Mouse (Mus musculus): Measurements from ENCODE around the gene Mars.

Gene Mars

GRCm38 (mm10) chr10:127287271-127287935 is 24.2 kb downstream of the Mars start:
- in situ Hi-C loops (cut with MboI, MseI) = no loop called here

DNA sequence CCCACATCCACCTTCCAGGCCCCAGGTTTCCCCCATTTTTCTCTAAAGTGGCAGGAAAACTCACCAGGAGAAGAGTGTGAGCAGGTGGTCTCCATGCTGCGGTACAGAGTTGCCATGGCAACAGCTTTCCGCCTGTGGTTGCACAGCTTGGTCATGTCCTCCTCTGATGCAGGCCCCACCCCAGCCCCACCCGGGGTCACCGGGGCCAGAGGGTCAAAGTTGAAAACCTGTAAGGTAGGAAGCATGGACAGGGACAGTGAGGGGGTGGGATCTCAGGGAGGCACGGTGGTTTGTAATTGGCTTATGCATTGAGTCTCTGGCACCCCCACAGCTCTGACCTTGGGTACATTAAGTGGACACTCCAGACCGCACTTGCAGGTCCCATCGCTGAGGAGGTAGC is 24.9 kb downstream of the Mars start:
- in situ Hi-C loops (cut with MboI, MseI) = no loop called here

DNA sequence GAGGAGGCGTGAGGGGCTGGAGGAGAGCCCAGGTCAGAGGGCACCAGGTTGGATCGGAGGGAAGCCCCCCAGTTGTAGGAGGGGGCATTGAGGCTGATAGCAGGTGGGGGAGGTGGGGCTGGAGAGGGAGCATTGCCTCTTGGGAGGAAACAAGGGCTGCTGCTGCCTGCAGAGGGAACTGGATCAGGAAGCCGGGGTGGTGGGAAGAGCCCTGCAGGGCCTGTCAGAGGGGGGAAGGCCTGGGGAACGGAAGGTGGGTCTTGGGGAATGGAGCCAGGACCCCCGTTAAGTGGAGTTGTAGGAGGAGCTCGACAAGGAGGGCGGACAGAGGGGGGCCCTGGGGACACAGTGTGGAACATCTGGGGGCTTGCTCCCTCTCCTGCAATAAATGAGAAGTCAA is 25.4 kb downstream of the Mars start:
- in situ Hi-C loops (cut with MboI, MseI) = no loop called here

GRCm38 (mm10) chr10:127285644-127286043 is 25.9 kb downstream of the Mars start:
- in situ Hi-C loops (cut with MboI, MseI) = no loop called here

GRCm38 (mm10) chr10:127284724-127285500 is 26.7 kb downstream of the Mars start:
- in situ Hi-C loops (cut with MboI, MseI) = no loop called here

DNA sequence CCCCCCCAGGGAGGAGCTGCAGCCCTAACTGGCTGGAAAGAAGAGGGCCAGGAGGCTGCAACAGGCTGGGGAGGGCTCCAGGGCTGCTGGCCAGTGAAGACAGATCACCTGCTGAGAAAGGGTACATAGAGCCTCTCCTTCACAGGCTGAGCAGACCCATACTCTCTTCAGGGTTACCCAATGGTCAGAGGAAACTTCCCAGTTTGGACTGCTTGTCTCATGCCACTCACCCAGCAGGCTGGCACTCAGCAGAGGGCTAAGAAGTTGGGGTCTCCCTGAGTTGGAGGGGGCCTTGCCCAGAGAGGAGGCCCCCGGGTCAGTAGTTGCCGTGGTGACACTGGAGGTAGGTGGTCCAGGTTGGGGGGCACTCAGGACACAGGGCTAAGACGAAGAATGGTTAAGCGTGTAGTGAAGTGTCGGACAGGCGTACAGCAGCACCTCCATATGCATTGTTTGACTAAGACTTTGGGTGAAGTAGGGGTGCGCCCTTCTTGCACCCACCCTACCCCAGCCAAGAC is 27.4 kb downstream of the Mars start:
- in situ Hi-C loops (cut with MboI, MseI) = no loop called here

- in situ Hi-C loops (cut with MboI, MseI) = no loop called here
These were observed 28.9 kb downstream of the Mars start for GRCm38 (mm10) chr10:127282620-127283215.

DNA sequence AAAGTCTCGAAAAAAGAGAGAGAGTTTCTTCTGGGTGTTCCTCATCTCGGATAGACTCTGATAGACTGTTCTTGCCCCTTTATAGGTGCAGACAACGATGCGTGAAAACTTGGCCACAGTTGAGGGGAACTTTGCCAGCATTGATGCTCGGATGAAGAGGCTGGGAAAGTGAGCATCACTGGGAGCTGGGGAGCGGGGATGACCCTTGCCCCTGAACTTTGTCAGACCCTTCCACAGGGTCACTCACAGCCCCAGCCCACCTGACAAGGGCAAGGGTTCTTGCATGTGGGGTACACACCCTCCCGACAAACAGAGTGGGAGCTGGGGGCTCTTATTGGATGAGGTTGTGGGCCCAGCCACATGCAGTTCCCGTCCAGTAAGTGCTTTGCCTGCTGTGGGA is 30.3 kb downstream of the Mars start:
- in situ Hi-C loops (cut with MboI, MseI) = no loop called here

DNA sequence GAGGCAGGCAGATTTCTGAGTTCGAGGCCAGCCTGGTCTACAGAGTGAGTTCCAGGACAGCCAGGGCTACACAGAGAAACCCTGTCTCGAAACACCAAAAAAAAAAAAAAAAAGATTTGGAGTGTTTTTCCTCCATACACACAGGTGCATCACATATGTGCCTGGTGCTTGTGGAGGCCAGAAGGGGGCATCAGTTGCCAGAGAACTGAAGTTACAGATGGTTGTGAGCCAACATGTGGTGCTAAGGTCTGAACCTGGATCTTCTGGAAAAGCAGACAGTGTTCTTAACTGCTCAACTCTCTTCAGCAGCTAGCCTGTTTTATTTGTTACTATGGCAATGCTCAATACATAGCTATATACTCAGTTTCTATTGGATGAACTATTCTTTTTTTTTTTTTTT is 31.9 kb downstream of the Mars start:
- in situ Hi-C loops (cut with MboI, MseI) = no loop called here

DNA sequence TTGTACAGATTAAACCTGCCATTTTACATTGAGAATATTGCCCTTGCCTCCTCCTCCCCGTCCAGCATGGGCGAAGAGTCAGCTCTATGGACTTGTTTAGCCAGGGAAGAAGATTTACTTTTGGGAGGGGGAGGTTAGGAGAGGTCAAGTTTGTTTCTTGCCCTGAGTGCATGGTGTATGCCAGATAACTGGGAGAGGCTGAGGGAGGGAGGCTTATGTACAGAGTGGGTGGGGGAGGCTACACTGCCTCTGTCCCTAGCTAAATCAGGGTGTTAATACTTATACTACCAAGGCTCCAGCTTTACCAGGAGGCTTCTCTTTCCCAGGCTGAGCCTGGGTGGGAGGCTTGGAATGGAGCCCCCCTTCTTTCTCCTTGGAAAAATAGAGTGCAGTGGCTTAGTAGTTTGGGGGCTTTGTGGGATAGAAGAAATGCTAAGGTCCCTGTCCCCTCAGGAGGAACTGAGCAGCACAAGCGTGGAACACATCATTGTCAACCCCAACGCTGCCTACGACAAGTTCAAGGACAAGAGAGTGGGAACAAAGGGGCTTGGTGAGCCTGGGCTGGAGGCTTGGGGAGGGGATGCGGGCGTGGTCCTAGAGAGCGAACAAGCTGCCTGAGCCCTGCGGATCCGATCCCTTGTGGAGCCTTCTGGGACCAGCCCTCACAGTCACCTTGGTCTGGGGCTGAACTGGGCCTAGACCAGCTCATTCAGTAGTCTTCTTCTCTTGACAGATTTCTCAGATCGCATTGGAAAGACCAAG is 37.1 kb downstream of the Mars start:
- in situ Hi-C loops (cut with MboI, MseI) = no loop called here

DNA sequence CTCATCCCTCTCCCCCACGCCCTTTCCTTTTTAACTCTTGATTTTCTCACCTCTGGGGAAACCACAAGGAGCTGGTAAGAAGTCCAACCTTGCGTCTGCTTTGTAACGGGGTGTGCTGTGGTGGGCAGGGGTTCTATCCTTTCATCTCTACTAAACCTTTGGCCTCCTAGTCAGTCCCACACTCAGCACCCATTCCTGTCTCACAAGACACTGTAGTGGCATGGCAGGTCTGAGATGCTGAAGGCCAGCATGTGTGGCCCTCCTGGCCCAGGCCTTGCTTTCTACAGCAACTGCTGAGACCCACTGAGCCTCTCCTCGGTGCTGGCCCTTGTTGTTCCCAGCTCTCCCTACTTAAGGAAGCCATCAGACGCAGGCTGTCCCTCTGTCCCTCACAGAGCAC is 39.2 kb downstream of the Mars start:
- in situ Hi-C loops (cut with MboI, MseI) = no loop called here

- in situ Hi-C loops (cut with MboI, MseI) = no loop called here
These were observed 41.7 kb downstream of the Mars start for GRCm38 (mm10) chr10:127269884-127270283.

DNA sequence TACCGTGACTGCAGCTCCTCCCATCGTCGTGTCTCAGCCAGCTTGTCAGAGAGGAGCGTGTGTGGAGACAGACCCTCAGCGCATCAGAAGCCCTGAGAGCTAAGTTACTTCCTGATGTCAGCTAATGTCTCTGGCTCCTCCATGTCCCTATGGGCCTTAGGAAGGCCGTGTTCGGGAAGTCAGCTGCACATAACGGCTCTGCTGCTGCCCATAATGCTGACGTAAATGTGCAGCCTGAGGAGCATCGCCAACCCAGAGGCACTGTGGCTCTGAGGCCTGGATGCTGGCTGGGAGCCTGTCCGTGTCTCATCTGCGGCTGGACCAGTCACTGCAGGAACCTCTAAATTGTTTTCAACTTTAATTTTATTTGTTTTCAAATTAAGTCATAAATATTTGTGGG is 42.5 kb downstream of the Mars start:
- in situ Hi-C loops (cut with MboI, MseI) = no loop called here

GRCm38 (mm10) chr10:127268401-127268800 is 43.2 kb downstream of the Mars start:
- in situ Hi-C loops (cut with MboI, MseI) = no loop called here

DNA sequence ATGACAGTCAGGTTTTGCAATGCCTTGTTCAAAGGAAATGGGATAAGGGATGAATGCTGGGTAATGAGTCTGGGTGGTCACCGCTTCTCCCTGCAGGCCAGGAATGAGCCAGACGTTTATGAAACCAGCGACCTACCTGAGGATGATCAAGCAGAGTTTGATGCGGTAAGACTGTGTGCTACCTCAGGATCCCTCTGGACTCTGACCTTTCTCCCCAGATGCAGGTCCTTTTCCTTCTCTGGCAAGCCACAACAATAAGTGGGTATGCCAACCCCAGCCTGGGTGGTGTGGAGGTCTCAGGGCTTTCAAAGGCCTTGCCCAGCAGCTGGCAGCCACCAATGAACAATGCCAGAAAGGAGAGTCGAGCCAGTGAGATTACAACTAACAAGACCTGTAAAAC is 44.3 kb downstream of the Mars start:
- in situ Hi-C loops (cut with MboI, MseI) = no loop called here

- in situ Hi-C loops (cut with MboI, MseI) = no loop called here
These were observed 45.2 kb downstream of the Mars start, which contains the start of gene Dctn2 for GRCm38 (mm10) chr10:127266112-127267091. Gene Dctn2 (plus strand): TSS chr10:127266368.

DNA sequence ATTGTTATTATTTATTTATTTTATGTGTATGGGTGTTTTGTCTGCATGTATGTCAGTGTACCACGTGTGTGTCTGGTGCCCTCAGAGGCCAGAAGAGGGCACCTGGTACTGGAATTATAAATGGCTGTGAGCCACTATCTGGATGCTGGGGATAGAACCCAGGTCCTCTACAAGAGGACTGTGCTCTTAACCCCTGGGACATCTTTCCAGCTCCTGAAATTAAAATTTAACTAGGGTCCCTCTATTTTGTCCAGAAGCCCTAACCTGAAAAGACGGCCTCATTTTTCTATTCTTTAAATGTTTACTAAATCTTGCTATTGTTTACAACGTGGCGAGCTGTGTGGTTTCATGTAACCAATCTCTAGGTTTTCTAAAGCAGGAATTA is 45.9 kb downstream of the Mars start:
- in situ Hi-C loops (cut with MboI, MseI) = no loop called here

GRCm38 (mm10) chr10:127264971-127265370 is 46.6 kb downstream of the Mars start:
- in situ Hi-C loops (cut with MboI, MseI) = no loop called here

GRCm38 (mm10) chr10:127264336-127264735 is 47.2 kb downstream of the Mars start:
- in situ Hi-C loops (cut with MboI, MseI) = no loop called here

DNA sequence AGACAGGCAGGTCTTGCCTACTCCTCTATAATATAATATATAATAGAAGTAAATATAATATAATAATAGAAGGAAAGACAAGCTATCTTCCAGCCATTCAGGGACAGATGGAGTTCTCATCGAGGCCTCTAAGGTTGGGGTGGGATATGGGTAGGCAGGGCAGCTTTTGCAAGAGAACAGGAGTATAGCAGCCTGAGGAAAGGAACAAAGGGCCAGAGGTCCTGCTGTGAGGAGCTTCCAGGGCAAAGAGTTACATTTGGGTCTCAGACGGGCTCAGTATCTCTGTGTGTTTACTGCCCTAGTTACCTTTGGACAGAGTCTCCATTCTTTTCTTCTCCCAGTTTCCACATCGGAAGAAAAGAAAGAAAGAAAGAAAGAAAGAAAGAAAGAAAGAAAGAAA is 48.0 kb downstream of the Mars start:
- in situ Hi-C loops (cut with MboI, MseI) = no loop called here
